Mouse (Mus musculus): Measurements from ENCODE around the gene Gm42715. TPM values are rescaled to one million over a fixed set of nuclear protein-coding genes. Genes with fewer than 3 reads are reported as not detected.
A peak's percentile ranks its signal among the peaks of the same experiment; 100 is the strongest.
"Not testable (repeated sequence)": the region's sequence is repeated elsewhere in the genome, so short reads cannot be mapped to it uniquely, and the experiment has no call there.

The Gm42715 gene
- polyA plus RNA-seq, 1 experiment from 2014 or later: 8.7 TPM

DNA sequence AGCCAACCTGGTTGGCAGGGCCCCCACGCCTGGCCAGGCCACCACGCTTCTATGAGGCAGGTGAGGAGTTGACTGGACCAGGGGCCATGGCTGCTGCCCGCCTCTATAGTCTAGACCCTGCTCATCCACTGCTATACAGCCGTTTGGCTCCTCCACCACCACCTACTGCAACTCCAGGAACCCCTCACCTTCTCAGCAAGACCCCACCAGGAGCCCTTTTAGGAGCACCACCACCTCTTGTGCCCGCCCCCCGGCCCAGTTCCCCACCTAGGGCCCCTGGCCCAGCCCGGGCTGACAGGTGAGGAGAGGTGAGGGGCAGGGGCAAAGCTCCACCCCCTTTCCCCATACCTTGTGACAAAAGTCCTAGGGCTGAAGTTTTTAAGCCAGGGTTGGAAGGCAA, 29.4 kb upstream of the Gm42715 start:
- H3K4me2 ChIP-seq (ENCODE audit: low read depth, low read length): no peak overlapping the region
- H3K4me3 ChIP-seq (ENCODE audit: low read length): no peak overlapping the region
- H3K27ac ChIP-seq (ENCODE audit: low read length): no peak overlapping the region
- H3K4me1 ChIP-seq (ENCODE audit: control insufficient read depth, insufficient read depth, low read length): peaks cover 8% of the 10 kb centered on the region
- 93% methylated on average over 7 of the region's 7 CpGs for WGBS
- no peaks in the 10 kb centered on the region for H3K27me3 ChIP-seq (ENCODE audit: control insufficient read depth, insufficient read depth, low read length)
- H3K9me3 ChIP-seq (replicated peaks; ENCODE audit: control insufficient read depth, low read length): no peaks in the 10 kb centered on the region
- peaks cover 58% of the 10 kb centered on the region for H3K36me3 ChIP-seq (ENCODE audit: control insufficient read depth, insufficient read depth)
- H3K9ac ChIP-seq (ENCODE audit: low read length): no peak overlapping the region
- no peak for ATAC-seq (replicated peaks; ENCODE audit: extremely low read depth, insufficient read depth, low FRiP score)

GRCm38 (mm10) chr7:127491846-127492245, 27.5 kb upstream of the Gm42715 start:
- peaks cover 44% of the 10 kb centered on the region for H3K36me3 ChIP-seq (ENCODE audit: control insufficient read depth, insufficient read depth)
- WGBS: 93% methylated on average over 3 of the region's 3 CpGs
- H3K4me1 ChIP-seq (ENCODE audit: control insufficient read depth, insufficient read depth, low read length): peaks cover 9% of the 10 kb centered on the region
- H3K27ac ChIP-seq (ENCODE audit: low read length): no peak overlapping the region
- H3K9me3 ChIP-seq (replicated peaks; ENCODE audit: control insufficient read depth, low read length): no peaks in the 10 kb centered on the region
- no peaks in the 10 kb centered on the region for H3K27me3 ChIP-seq (ENCODE audit: control insufficient read depth, insufficient read depth, low read length)
- H3K4me3 ChIP-seq (ENCODE audit: low read length): no peak overlapping the region
- no peak overlapping the region for H3K9ac ChIP-seq (ENCODE audit: low read length)
- H3K4me2 ChIP-seq (ENCODE audit: low read depth, low read length): no peak overlapping the region
- no peak for ATAC-seq (replicated peaks; ENCODE audit: extremely low read depth, insufficient read depth, low FRiP score)

GRCm38 (mm10) chr7:127494648-127495047, 24.7 kb upstream of the Gm42715 start:
- Histone ChIP-seq H3K4me1 (ENCODE audit: control insufficient read depth, insufficient read depth, low read length) (peaks cover 10% of the 10 kb centered on the region), H3K36me3 (ENCODE audit: control insufficient read depth, insufficient read depth) (peaks cover 22% of the 10 kb centered on the region), H3K27me3 (ENCODE audit: control insufficient read depth, insufficient read depth, low read length) (no peaks in the 10 kb centered on the region), H3K9me3 (replicated peaks; ENCODE audit: control insufficient read depth, low read length) (no peaks in the 10 kb centered on the region), H3K9ac (ENCODE audit: low read length) (no peak overlapping the region), H3K27ac (ENCODE audit: low read length) (no peak overlapping the region), H3K4me3 (ENCODE audit: low read length) (no peak overlapping the region), H3K4me2 (ENCODE audit: low read depth, low read length) (no peak overlapping the region)
- ATAC-seq (replicated peaks; ENCODE audit: extremely low read depth, insufficient read depth, low FRiP score): 0 out of 2 replicates have a peak, but pooled peaks have one; percentile 24

DNA sequence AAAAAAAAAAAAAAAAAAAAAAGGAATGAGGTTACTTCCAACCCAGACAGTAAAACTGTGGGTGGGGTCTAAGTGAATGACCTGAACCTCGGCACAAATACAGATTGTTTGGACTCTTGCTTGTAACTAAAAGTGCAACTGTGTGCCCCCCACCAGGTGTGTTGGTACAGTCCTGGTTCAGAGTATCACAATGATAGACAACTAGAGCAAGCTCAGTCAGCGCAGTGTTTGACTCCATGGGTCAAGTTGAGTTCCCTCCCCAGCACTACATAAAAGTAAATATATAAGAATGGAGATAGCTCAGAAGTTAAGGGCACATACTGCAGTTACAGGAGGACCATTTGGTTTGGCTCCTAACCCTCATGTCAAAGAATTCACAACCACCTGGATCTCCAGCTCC, 22.0 kb upstream of the Gm42715 start:
- ATAC-seq (replicated peaks; ENCODE audit: extremely low read depth, insufficient read depth, low FRiP score): no peak
- Histone ChIP-seq H3K9me3 (replicated peaks; ENCODE audit: control insufficient read depth, low read length) (no peaks in the 10 kb centered on the region), H3K4me2 (ENCODE audit: low read depth, low read length) (no peak overlapping the region), H3K4me1 (ENCODE audit: control insufficient read depth, insufficient read depth, low read length) (peaks cover 10% of the 10 kb centered on the region), H3K27ac (ENCODE audit: low read length) (no peak overlapping the region), H3K36me3 (ENCODE audit: control insufficient read depth, insufficient read depth) (no peaks in the 10 kb centered on the region), H3K4me3 (ENCODE audit: low read length) (no peak overlapping the region), H3K9ac (ENCODE audit: low read length) (no peak overlapping the region), H3K27me3 (ENCODE audit: control insufficient read depth, insufficient read depth, low read length) (no peaks in the 10 kb centered on the region)
- 88% methylated on average over 2 of the region's 2 CpGs for WGBS

- WGBS: 41% methylated on average over 3 of the region's 3 CpGs
- Histone ChIP-seq H3K9ac (ENCODE audit: low read length) (no peak overlapping the region), H3K4me2 (ENCODE audit: low read depth, low read length) (no peak overlapping the region), H3K4me3 (ENCODE audit: low read length) (no peak overlapping the region), H3K36me3 (ENCODE audit: control insufficient read depth, insufficient read depth) (no peaks in the 10 kb centered on the region), H3K9me3 (replicated peaks; ENCODE audit: control insufficient read depth, low read length) (no peaks in the 10 kb centered on the region), H3K27ac (ENCODE audit: low read length) (no peak overlapping the region), H3K27me3 (ENCODE audit: control insufficient read depth, insufficient read depth, low read length) (no peaks in the 10 kb centered on the region), H3K4me1 (ENCODE audit: control insufficient read depth, insufficient read depth, low read length) (peaks cover 10% of the 10 kb centered on the region)
- ATAC-seq (replicated peaks; ENCODE audit: extremely low read depth, insufficient read depth, low FRiP score): no peak
Observed at GRCm38 (mm10) chr7:127498407-127498806, 21.0 kb upstream of the Gm42715 start.

DNA sequence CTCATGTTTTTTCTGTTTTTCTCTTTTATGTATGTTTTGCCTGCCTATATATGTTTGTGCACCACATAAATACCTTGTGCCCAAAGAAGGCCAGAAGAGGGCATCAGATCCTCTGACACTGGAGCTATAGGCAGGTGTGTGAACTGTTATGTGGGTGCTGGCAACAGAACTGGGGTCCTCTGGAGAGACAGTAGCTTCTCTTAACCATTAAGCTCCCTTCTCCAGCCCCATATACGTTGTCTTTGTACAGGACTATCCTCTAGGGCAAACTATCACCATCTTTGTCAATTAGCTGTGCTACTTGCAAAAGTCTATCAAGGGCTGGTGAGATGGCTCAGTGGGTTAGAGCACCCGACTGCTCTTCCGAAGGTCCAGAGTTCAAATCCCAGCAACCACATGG, 11.1 kb upstream of the Gm42715 start:
- WGBS: 91% methylated on average over 3 of the region's 3 CpGs
- H3K4me2 ChIP-seq (ENCODE audit: low read depth, low read length): no peak overlapping the region
- no peak for ATAC-seq (replicated peaks; ENCODE audit: extremely low read depth, insufficient read depth, low FRiP score)
- no peak overlapping the region for H3K4me3 ChIP-seq (ENCODE audit: low read length)
- no peak overlapping the region for H3K27ac ChIP-seq (ENCODE audit: low read length)
- H3K27me3 ChIP-seq (ENCODE audit: control insufficient read depth, insufficient read depth, low read length): no peaks in the 10 kb centered on the region
- H3K9ac ChIP-seq (ENCODE audit: low read length): no peak overlapping the region
- peaks cover 8% of the 10 kb centered on the region for H3K4me1 ChIP-seq (ENCODE audit: control insufficient read depth, insufficient read depth, low read length)
- no peaks in the 10 kb centered on the region for H3K36me3 ChIP-seq (ENCODE audit: control insufficient read depth, insufficient read depth)
- H3K9me3 ChIP-seq (replicated peaks; ENCODE audit: control insufficient read depth, low read length): no peaks in the 10 kb centered on the region

DNA sequence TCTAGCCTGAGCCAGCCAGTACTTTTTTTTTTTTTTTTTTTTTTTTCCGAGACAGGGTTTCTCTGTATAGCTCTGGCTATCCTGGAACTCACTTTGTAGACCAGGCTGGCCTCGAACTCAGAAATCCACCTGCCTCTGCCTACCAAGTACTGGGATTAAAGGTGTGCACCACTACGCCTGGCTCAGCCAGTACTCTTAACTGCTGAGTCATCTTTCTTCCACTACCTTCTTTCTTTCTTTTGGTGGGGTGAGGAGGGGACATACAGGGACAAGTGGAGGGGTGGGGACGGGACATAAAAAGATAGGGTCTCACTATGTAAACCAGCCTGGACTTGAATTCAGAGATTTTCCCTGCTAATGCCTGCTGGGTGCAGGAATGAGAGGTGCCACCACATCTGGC, 9.6 kb upstream of the Gm42715 start:
- H3K27me3 ChIP-seq (ENCODE audit: control insufficient read depth, insufficient read depth, low read length); H3K27ac ChIP-seq (ENCODE audit: low read length); H3K36me3 ChIP-seq (ENCODE audit: control insufficient read depth, insufficient read depth); ATAC-seq (replicated peaks; ENCODE audit: extremely low read depth, insufficient read depth, low FRiP score); H3K9ac ChIP-seq (ENCODE audit: low read length); H3K4me2 ChIP-seq (ENCODE audit: low read depth, low read length); H3K4me3 ChIP-seq (ENCODE audit: low read length); H3K9me3 ChIP-seq (replicated peaks; ENCODE audit: control insufficient read depth, low read length): not testable (repeated sequence)
- H3K4me1 ChIP-seq (ENCODE audit: control insufficient read depth, insufficient read depth, low read length): peaks cover 17% of the 10 kb centered on the region
- 90% methylated on average over 3 of the region's 4 CpGs for WGBS

GRCm38 (mm10) chr7:127511241-127511640, 8.1 kb upstream of the Gm42715 start:
- ATAC-seq (replicated peaks; ENCODE audit: extremely low read depth, insufficient read depth, low FRiP score): no peak
- Histone ChIP-seq H3K4me3 (ENCODE audit: low read length) (peak overlapping the region; percentile 89), H3K9ac (ENCODE audit: low read length) (peak overlapping the region; percentile 93), H3K4me2 (ENCODE audit: low read depth, low read length) (peak overlapping the region; percentile 71), H3K36me3 (ENCODE audit: control insufficient read depth, insufficient read depth) (peaks cover 8% of the 10 kb centered on the region), H3K27me3 (ENCODE audit: control insufficient read depth, insufficient read depth, low read length) (no peaks in the 10 kb centered on the region), H3K4me1 (ENCODE audit: control insufficient read depth, insufficient read depth, low read length) (peaks cover 17% of the 10 kb centered on the region), H3K9me3 (replicated peaks; ENCODE audit: control insufficient read depth, low read length) (no peaks in the 10 kb centered on the region), H3K27ac (ENCODE audit: low read length) (peak overlapping the region; percentile 99)
- 39% methylated on average over 8 of the region's 8 CpGs for WGBS

DNA sequence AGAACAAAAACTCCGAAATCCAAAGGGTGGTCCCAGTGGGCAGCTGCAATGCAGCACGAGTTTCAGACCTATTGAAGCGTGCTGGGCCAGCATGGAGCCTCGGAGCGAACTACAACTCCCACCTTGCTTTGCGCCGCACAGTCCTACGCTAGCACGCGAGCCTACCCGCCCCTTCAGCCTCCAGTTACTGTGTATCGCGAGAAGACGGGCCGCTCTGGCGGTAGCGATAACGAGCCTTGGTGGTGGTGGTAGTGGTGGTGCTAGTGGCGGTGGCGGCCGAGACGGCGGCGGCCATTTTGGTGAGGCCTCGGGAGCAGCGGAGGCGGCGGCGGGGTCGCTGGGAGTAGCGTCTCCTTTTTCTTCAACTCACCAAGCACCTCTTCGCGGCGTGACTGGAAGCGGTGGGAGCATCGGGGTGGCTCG, 7.6 kb upstream of the Gm42715 start, which contains the start of gene Srcap:
TSS of gene Srcap (plus strand) at position 176 of the 423 bp plus-strand sequence.
- peak within 1 kb of the TSS; percentile 71 for H3K4me2 ChIP-seq (ENCODE audit: low read depth, low read length)
- peaks cover 12% of the 10 kb centered on the region for H3K36me3 ChIP-seq (ENCODE audit: control insufficient read depth, insufficient read depth)
- WGBS: under 1% methylated on average over 37 of the region's 37 CpGs
- ATAC-seq (replicated peaks; ENCODE audit: extremely low read depth, insufficient read depth, low FRiP score): peak; percentile 96
- H3K9ac ChIP-seq (ENCODE audit: low read length): peak within 1 kb of the TSS; percentile 93
- no peaks in the 10 kb centered on the region for H3K27me3 ChIP-seq (ENCODE audit: control insufficient read depth, insufficient read depth, low read length)
- H3K4me1 ChIP-seq (ENCODE audit: control insufficient read depth, insufficient read depth, low read length): peaks cover 17% of the 10 kb centered on the region
- H3K27ac ChIP-seq (ENCODE audit: low read length): peak within 1 kb of the TSS; percentile 99
- H3K4me3 ChIP-seq (ENCODE audit: low read length): peak within 1 kb of the TSS; percentile 89
- no peaks in the 10 kb centered on the region for H3K9me3 ChIP-seq (replicated peaks; ENCODE audit: control insufficient read depth, low read length)
